Mouse (Mus musculus) brain, embryonic 14.5 days (tissue): ENCODE data around the gene Ldah.

Source experiments
- CTCF ChIP-seq: fragments of 200-500 bp; IDR thresholded peaks from 2 replicates; pipeline ENCODE4 v1.5.1; 2012; ENCODE audit warnings: inconsistent platforms, mild to moderate bottlenecking, moderate library complexity, borderline replicate concordance; ENCODE audit not compliant: insufficient read depth, insufficient read length; ENCODE audit errors: extremely low read depth
- POLR2A ChIP-seq: fragments of 200-500 bp; IDR thresholded peaks from 2 replicates; pipeline ENCODE4 v1.6.1; 2012; ENCODE audit warnings: mild to moderate bottlenecking, inconsistent platforms, borderline replicate concordance; ENCODE audit not compliant: poor library complexity, insufficient read depth, insufficient read length, severe bottlenecking; ENCODE audit errors: extremely low read depth

DNA sequence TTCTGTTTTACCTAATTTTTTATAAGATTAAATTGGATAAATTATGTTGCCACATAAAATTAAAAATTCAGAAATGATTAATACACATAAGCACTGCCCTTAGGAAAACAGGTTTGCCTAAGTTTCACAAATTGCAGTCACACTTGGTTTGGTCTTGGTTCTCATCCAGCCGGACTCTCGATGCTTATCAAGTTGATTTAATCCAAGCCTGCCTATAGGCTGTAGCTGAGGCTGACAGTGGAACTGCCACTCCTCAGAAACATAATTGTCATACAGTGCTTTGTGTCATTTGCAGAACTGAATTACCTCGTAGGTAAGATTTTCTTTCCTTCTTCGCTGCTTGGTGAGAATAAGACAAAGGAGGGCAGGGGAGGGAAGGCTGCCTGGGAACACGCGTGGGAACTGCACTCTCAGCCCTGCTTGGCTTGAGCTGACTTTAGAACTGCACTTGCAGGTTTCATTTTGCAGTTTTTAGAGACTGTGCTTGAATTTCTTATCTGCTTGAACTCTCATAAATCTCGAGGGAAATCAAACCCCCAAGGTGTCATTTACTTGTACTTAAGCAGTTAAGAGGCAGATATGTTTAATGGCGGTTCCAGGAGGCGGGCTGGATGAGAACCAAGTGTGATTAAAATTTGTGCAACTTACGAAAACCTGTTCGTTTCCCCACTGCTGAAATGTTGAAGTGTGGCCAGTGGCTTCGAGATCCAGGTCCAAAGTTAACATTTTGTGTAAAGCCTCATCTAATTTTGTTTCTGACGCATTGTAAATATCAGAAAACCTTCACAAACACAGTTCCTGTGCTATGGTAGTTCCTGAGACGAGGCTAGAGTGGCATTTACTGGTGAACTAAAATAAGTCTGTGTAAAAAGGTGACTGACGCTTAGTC is 8.7 kb downstream of the Ldah start:
- TF ChIP-seq POLR2A (no peak), CTCF (no peak)
